In genomic region chr13:54818399-54819254, GRCm38 (mm10) we compare ENCODE assay signal across 19 mouse cellular contexts. TPM values are rescaled to one million over a fixed set of nuclear protein-coding genes. Genes with fewer than 3 reads are reported as not detected.
DNase-seq lines count a peak whose midpoint lies in the region; ATAC-seq and TF ChIP-seq lines count a peak whose summit lies in the region.
"Had no signal": no experiment of that assay in that cellular context is flagged by ENCODE, and none has a peak within 500 bp of the region (broad histone marks: within the 10 kb centered on the region; RNA-seq: fewer than 3 reads in every experiment).

No protein-coding gene starts in this region.

- H3K9me3 ChIP-seq in CH12.LX (replicated peaks; ENCODE audit: low read length) = no peaks in the 10 kb centered on the region
- H3K9me3 ChIP-seq in hindbrain, embryonic 10.5 days = no peaks in the 10 kb centered on the region
- no peaks in the 10 kb centered on the region for H3K9me3 ChIP-seq in midbrain, embryonic 13.5 days
- H3K9me3 ChIP-seq: embryonic facial prominence, embryonic 15.5 days had no signal

- H3K27me3 ChIP-seq in CH12.LX (replicated peaks) = peaks cover 58% of the 10 kb centered on the region
- peaks cover 61% of the 10 kb centered on the region for H3K27me3 ChIP-seq in hindbrain, embryonic 10.5 days (ENCODE audit: insufficient read depth, poor library complexity, severe bottlenecking)
- 0 out of 2 replicates have a peak, but pooled peaks cover 5% of the 10 kb centered on the region for H3K27me3 ChIP-seq in midbrain, embryonic 13.5 days
- H3K27me3 ChIP-seq: embryonic facial prominence, embryonic 15.5 days; Patski had no signal

- WGBS in hindbrain, embryonic 10.5 days = 12% methylated on average over 17 of the region's 17 CpGs
- 11% methylated on average over 17 of the region's 17 CpGs for WGBS in midbrain, embryonic 13.5 days

- TF ChIP-seq RAD21 in CH12.LX (IDR thresholded peaks at IDR 0.05; ENCODE audit: low read depth, low read length) = no peak

- no peak for DNase-seq in CH12.LX (ENCODE audit: extremely low read depth)
- DNase-seq in brain, embryonic 14.5 days (ENCODE audit: low read depth) = peak; percentile 78
- no peak for DNase-seq in hindbrain, embryonic 10.5 days (ENCODE audit: low spot score)
- no peak for DNase-seq in thymus, postnatal 14 days
- DNase-seq: adrenal gland, postnatal 14 days; kidney, postnatal 10 days; layer of hippocampus, postnatal 36 days had no signal

- no peak overlapping the region for H3K4me3 ChIP-seq in CH12.LX (replicated peaks in 1 of 3; ENCODE audit: low read depth in 2 of 3, low read length in 2 of 3, poor library complexity in 1 of 3)
- peak overlapping the region; percentile 18; the same call in 1 of the 2 replicates for H3K4me3 ChIP-seq in hindbrain, embryonic 10.5 days
- H3K4me3 ChIP-seq in midbrain, embryonic 13.5 days (replicated peaks) = no peak overlapping the region
- H3K4me3 ChIP-seq: embryonic facial prominence, embryonic 15.5 days had no signal

- no peak for TF ChIP-seq EP300 in CH12.LX (IDR thresholded peaks at IDR 0.05; ENCODE audit: low read length)

- H3K79me2 ChIP-seq in CH12.LX (replicated peaks; ENCODE audit: control insufficient read depth, extremely low read depth, insufficient read depth, poor library complexity, severe bottlenecking) = no peaks in the 10 kb centered on the region

- peak; percentile 75 for ATAC-seq in midbrain, embryonic 13.5 days
- no peak for ATAC-seq in megakaryocyte-erythroid progenitor cell, adult 5-6 weeks (replicated peaks; ENCODE audit: low FRiP score, low TSS enrichment, poor library complexity, severe bottlenecking)
- no peak for ATAC-seq in CD4-positive, CD25-positive, alpha-beta regulatory T cell, adult 4 months
- ATAC-seq: Patski had no signal

- no peak overlapping the region for H3K9ac ChIP-seq in CH12.LX (ENCODE audit: insufficient read depth, low read depth)
- H3K9ac ChIP-seq in midbrain, embryonic 13.5 days (replicated peaks) = no peak overlapping the region; the same call in 1 of the 2 replicates
- H3K9ac ChIP-seq: embryonic facial prominence, embryonic 15.5 days had no signal

- TF ChIP-seq CTCF in CH12.LX (conservative IDR thresholded peaks at IDR 0.05 in 1 of 2, IDR thresholded peaks at IDR 0.05 in 1 of 2; ENCODE audit: low read depth in 2 of 2, low read length in 2 of 2) = no peak
- no peak for TF ChIP-seq CTCF in brain, embryonic 14.5 days (IDR thresholded peaks at IDR 0.05; ENCODE audit: borderline replicate concordance, extremely low read depth, insufficient read depth, insufficient read length)

- dilution Hi-C loops in CH12.LX (cut with MboI; ENCODE audit: extremely low pct_ligation_motif_present, extremely low pct_unique_long_range_greater_than_20kb, low sequenced_read_pairs) = no loop called here

- no peak for TF ChIP-seq POLR2A in CH12.LX (IDR thresholded peaks at IDR 0.05; ENCODE audit: low read depth, low read length)
- TF ChIP-seq POLR2A in brain, embryonic 14.5 days (IDR thresholded peaks at IDR 0.05; ENCODE audit: borderline replicate concordance, extremely low read depth, insufficient read depth, insufficient read length, poor library complexity, severe bottlenecking) = no peak

- H3K4me1 ChIP-seq in CH12.LX (ENCODE audit: control insufficient read depth in 1 of 2, insufficient read depth in 2 of 2) = peaks cover 5 to 8% of the 10 kb centered on the region in 2 experiments
- peaks cover 15% of the 10 kb centered on the region for H3K4me1 ChIP-seq in hindbrain, embryonic 10.5 days (replicated peaks)
- H3K4me1 ChIP-seq in midbrain, embryonic 13.5 days (replicated peaks) = peaks cover 14% of the 10 kb centered on the region
- H3K4me1 ChIP-seq: embryonic facial prominence, embryonic 15.5 days had no signal

- no peak overlapping the region for H3K27ac ChIP-seq in CH12.LX (ENCODE audit: insufficient read depth, low read depth)
- peak overlapping the region; percentile 53; the same call in 1 of the 2 replicates for H3K27ac ChIP-seq in hindbrain, embryonic 10.5 days
- peak overlapping the region; percentile 78 for H3K27ac ChIP-seq in midbrain, embryonic 13.5 days
- H3K27ac ChIP-seq: embryonic facial prominence, embryonic 15.5 days; macrophage had no signal

- in situ Hi-C loops in CH12.LX (cut with MboI; ENCODE audit: low pct_ligation_motif_present, low pct_unique_long_range_greater_than_20kb, low sequenced_read_pairs) = no loop called here

- peak overlapping the region; percentile 41; the same call in 1 of the 2 replicates for H3K4me2 ChIP-seq in CH12.LX (ENCODE audit: insufficient read depth, low read depth, poor library complexity, severe bottlenecking)
- peak overlapping the region; percentile 21 for H3K4me2 ChIP-seq in midbrain, embryonic 13.5 days (replicated peaks)
- H3K4me2 ChIP-seq: embryonic facial prominence, embryonic 15.5 days had no signal

- no peaks in the 10 kb centered on the region for H3K36me3 ChIP-seq in CH12.LX (replicated peaks in 1 of 2; ENCODE audit: control insufficient read depth in 1 of 2, insufficient read depth in 1 of 2, low read length in 1 of 2)
- no peaks in the 10 kb centered on the region for H3K36me3 ChIP-seq in hindbrain, embryonic 10.5 days
- no peaks in the 10 kb centered on the region for H3K36me3 ChIP-seq in midbrain, embryonic 13.5 days
- H3K36me3 ChIP-seq: embryonic facial prominence, embryonic 15.5 days had no signal

TF ChIP-seq in CH12.LX, 34 proteins besides CTCF, POLR2A, EP300 and RAD21:
- no peak for TF ChIP-seq PAX5 (IDR thresholded peaks at IDR 0.05; ENCODE audit: low read length)

RNA-seq across cellular contexts. Expression of gene Tspan17, which starts 29.4 kb away (rescaled TPM):
- total RNA-seq in CH12.LX (2012; rRNA removed) (0.63 and 0.68 TPM in 2 replicates), CH12.LX (2014; rRNA removed) (0.19 TPM in 1 of 2 replicates, not detected in the other)
- 0.61 and 0.91 TPM in 2 replicates for polyA plus RNA-seq in CH12.LX (2012; ENCODE audit: insufficient read length, low read depth)
- 14.4 and 23.1 TPM in 2 replicates for polyA plus RNA-seq in brain, embryonic 14.5 days (2012; rRNA removed)
- polyA plus RNA-seq in hindbrain, embryonic 10.5 days (2016; fragmentation: Nextera tagmentation; extraction: Ambion mirVana) = 12.3 and 26.5 TPM in 2 replicates
- 28.3 and 30.5 TPM in 2 replicates for polyA plus RNA-seq in midbrain, embryonic 13.5 days (2015; fragmentation: Nextera tagmentation; extraction: Ambion mirVana)
- 1.3 TPM in 1 of 2 replicates, not detected in the other for total RNA-seq in megakaryocyte-erythroid progenitor cell, adult 5-6 weeks (2014; fragmentation: Nextera tagmentation)
- 4.1 TPM in 1 of 2 replicates, not detected in the other for total RNA-seq in megakaryocyte-erythroid progenitor cell, adult 5-6 weeks (2017)
- 1 to 10 TPM; 2.1 to 2.7 TPM for polyA plus RNA-seq in CD4-positive, CD25-positive, alpha-beta regulatory T cell, adult 4 months (2017; shearing (Covaris generic))

RNA-seq across cellular contexts. Expression of gene Eif4e1b, which starts 34.8 kb away (rescaled TPM):
- total RNA-seq in CH12.LX (2012; rRNA removed) (not detected in 2 replicates), CH12.LX (2014; rRNA removed) (not detected in 2 replicates)
- polyA plus RNA-seq in CH12.LX (2012; ENCODE audit: insufficient read length, low read depth) = not detected in 2 replicates
- polyA plus RNA-seq in brain, embryonic 14.5 days (2012; rRNA removed) = not detected in 2 replicates
- not detected in 2 replicates for polyA plus RNA-seq in hindbrain, embryonic 10.5 days (2016; fragmentation: Nextera tagmentation; extraction: Ambion mirVana)
- polyA plus RNA-seq in midbrain, embryonic 13.5 days (2015; fragmentation: Nextera tagmentation; extraction: Ambion mirVana) = not detected in 2 replicates
- total RNA-seq in megakaryocyte-erythroid progenitor cell, adult 5-6 weeks (2014; fragmentation: Nextera tagmentation) = not detected in 2 replicates
- not detected in 2 replicates for total RNA-seq in megakaryocyte-erythroid progenitor cell, adult 5-6 weeks (2017)
- not detected for polyA plus RNA-seq in CD4-positive, CD25-positive, alpha-beta regulatory T cell, adult 4 months (2017; shearing (Covaris generic))
- total RNA-seq: adrenal gland, postnatal 14 days; layer of hippocampus, postnatal 36 days had no signal
- polyA plus RNA-seq: cortical plate, adult 2 months; embryonic facial prominence, embryonic 15.5 days; heart, embryonic 16.5 days; intestine, embryonic 14.5 days; limb, embryonic 11.5 days; liver, embryonic 16.5 days; macrophage; Patski; spleen, adult 2 months had no signal

RNA-seq across cellular contexts. Expression of gene Sncb, which starts 52.2 kb away (rescaled TPM):
- total RNA-seq in CH12.LX (2012; rRNA removed) (not detected in 2 replicates), CH12.LX (2014; rRNA removed) (not detected in 2 replicates)
- polyA plus RNA-seq in CH12.LX (2012; ENCODE audit: insufficient read length, low read depth) = not detected in 2 replicates
- 45.8 and 73.6 TPM in 2 replicates for polyA plus RNA-seq in brain, embryonic 14.5 days (2012; rRNA removed)
- 2.3 and 2.4 TPM in 2 replicates for polyA plus RNA-seq in hindbrain, embryonic 10.5 days (2016; fragmentation: Nextera tagmentation; extraction: Ambion mirVana)
- polyA plus RNA-seq in midbrain, embryonic 13.5 days (2015; fragmentation: Nextera tagmentation; extraction: Ambion mirVana) = 8.9 and 10.0 TPM in 2 replicates
- total RNA-seq in megakaryocyte-erythroid progenitor cell, adult 5-6 weeks (2014; fragmentation: Nextera tagmentation) = not detected in 2 replicates
- total RNA-seq in megakaryocyte-erythroid progenitor cell, adult 5-6 weeks (2017) = not detected in 2 replicates
- 1 to 10 TPM in 1 of 2 experiments, under 1 TPM in 1; 0.30 to 1.1 TPM for polyA plus RNA-seq in CD4-positive, CD25-positive, alpha-beta regulatory T cell, adult 4 months (2017; shearing (Covaris generic))
- polyA plus RNA-seq: heart, embryonic 16.5 days; limb, embryonic 11.5 days; liver, embryonic 16.5 days; macrophage; Patski had no signal
